Mouse (Mus musculus): ENCODE measurements at regions not wholly inside any gene's neighbourhood (a gene's known extent, or its start where the extent isn't known, plus 50 kb on each side); places are given as distances from the start of the nearest gene placed in this dataset.

GRCm38 (mm10) chr7:74876667-74877066, 322.1 kb upstream of the Slco3a1 start:
- 82% methylated on average over 4 of the region's 4 CpGs for WGBS
- Histone ChIP-seq H3K4me1 (ENCODE audit: control insufficient read depth, insufficient read depth, low read length) (no peaks in the 10 kb centered on the region), H3K27ac (ENCODE audit: insufficient read depth, low read length) (no peak overlapping the region), H3K4me3 (replicated peaks; ENCODE audit: insufficient read depth, low read depth, low read length) (no peak overlapping the region), H3K27me3 (ENCODE audit: control insufficient read depth, insufficient read depth, low read length) (no peaks in the 10 kb centered on the region)
- TF ChIP-seq CTCF (IDR thresholded peaks at IDR 0.05; ENCODE audit: borderline replicate concordance, insufficient read depth, low read depth, low read length), result no peak
- no peak for TF ChIP-seq POLR2A (IDR thresholded peaks at IDR 0.05; ENCODE audit: borderline replicate concordance, insufficient read depth, low read length)
- no peak for DNase-seq

DNA sequence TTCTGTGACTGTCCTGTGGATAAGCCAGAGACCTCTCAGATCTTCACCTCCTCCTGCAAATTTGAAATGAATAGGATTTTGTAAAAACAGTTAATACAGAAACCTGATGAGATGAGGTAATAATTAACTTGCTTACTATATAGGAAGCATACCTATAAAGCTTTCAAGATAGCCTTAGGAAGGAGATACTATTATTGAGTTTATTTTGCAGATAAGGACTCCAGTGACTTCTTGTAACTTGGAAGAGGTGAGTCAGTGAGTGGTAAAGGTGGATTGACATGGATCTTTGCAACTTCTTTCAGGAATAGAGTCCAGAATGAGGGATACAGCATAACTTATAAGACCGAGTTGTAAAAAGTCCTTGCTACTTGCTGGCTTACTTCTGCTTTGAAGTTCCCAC, 315.7 kb upstream of the Slco3a1 start:
- TF ChIP-seq POLR2A (IDR thresholded peaks at IDR 0.05; ENCODE audit: borderline replicate concordance, insufficient read depth, low read length) (no peak), CTCF (IDR thresholded peaks at IDR 0.05; ENCODE audit: borderline replicate concordance, insufficient read depth, low read depth, low read length) (no peak)
- WGBS, result 100% methylated on average over 1 of the region's 1 CpGs
- DNase-seq, result no peak

DNA sequence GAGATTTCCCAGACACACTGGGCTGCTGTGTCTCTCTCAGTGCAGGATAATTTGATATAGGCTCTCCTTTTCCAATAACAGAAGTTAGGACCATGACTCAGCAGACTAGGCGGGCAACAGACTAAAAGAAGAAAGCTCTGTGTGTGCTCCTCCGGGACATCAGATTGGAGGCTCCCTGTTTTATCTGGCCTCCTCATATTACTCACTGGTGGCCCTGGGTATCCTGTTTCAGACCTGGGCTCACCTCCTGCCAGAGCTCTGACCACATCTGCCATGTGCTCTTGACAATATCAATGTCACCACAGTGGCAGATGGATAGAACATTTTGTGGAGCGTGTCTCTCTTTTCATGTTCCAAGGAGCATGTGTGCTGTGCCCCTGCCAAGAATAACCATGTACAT, 308.1 kb upstream of the Slco3a1 start:
- no peaks in the 10 kb centered on the region for H3K4me1 ChIP-seq (ENCODE audit: control insufficient read depth, insufficient read depth, low read length)
- no peak for TF ChIP-seq POLR2A (IDR thresholded peaks at IDR 0.05; ENCODE audit: borderline replicate concordance, insufficient read depth, low read length)
- no peak for TF ChIP-seq CTCF (IDR thresholded peaks at IDR 0.05; ENCODE audit: borderline replicate concordance, insufficient read depth, low read depth, low read length)
- no peak overlapping the region for H3K27ac ChIP-seq (ENCODE audit: insufficient read depth, low read length)
- DNase-seq, result no peak
- 50% methylated on average over 3 of the region's 3 CpGs for WGBS
- no peaks in the 10 kb centered on the region for H3K27me3 ChIP-seq (ENCODE audit: control insufficient read depth, insufficient read depth, low read length)
- no peak overlapping the region for H3K4me3 ChIP-seq (replicated peaks; ENCODE audit: insufficient read depth, low read depth, low read length)

More for the DNA sequence above, 315.7 kb upstream of the Slco3a1 start:
- no peaks in the 10 kb centered on the region for H3K4me1 ChIP-seq (ENCODE audit: control insufficient read depth, insufficient read depth, low read length)
- no peak overlapping the region for H3K27ac ChIP-seq (ENCODE audit: insufficient read depth, low read length)
- H3K4me3 ChIP-seq (replicated peaks; ENCODE audit: insufficient read depth, low read depth, low read length), result no peak overlapping the region
- H3K27me3 ChIP-seq (ENCODE audit: control insufficient read depth, insufficient read depth, low read length), result no peaks in the 10 kb centered on the region

GRCm38 (mm10) chr7:74844306-74844929, 289.8 kb upstream of the Slco3a1 start:
- TF ChIP-seq CTCF (IDR thresholded peaks at IDR 0.05; ENCODE audit: borderline replicate concordance, insufficient read depth, low read depth, low read length) (no peak), POLR2A (IDR thresholded peaks at IDR 0.05; ENCODE audit: borderline replicate concordance, insufficient read depth, low read length) (no peak)
- Histone ChIP-seq H3K4me3 (replicated peaks; ENCODE audit: insufficient read depth, low read depth, low read length) (no peak overlapping the region), H3K27me3 (ENCODE audit: control insufficient read depth, insufficient read depth, low read length) (no peaks in the 10 kb centered on the region), H3K4me1 (ENCODE audit: control insufficient read depth, insufficient read depth, low read length) (no peaks in the 10 kb centered on the region), H3K27ac (ENCODE audit: insufficient read depth, low read length) (no peak overlapping the region)
- DNase-seq, result no peak
- 32% methylated on average over 6 of the region's 6 CpGs for WGBS

GRCm38 (mm10) chr7:74823286-74823685, 268.7 kb upstream of the Slco3a1 start:
- WGBS, result 80% methylated on average over 2 of the region's 2 CpGs
- Histone ChIP-seq H3K27me3 (ENCODE audit: control insufficient read depth, insufficient read depth, low read length) (no peaks in the 10 kb centered on the region), H3K27ac (ENCODE audit: insufficient read depth, low read length) (no peak overlapping the region), H3K4me3 (replicated peaks; ENCODE audit: insufficient read depth, low read depth, low read length) (no peak overlapping the region), H3K4me1 (ENCODE audit: control insufficient read depth, insufficient read depth, low read length) (no peaks in the 10 kb centered on the region)
- no peak for DNase-seq
- TF ChIP-seq CTCF (IDR thresholded peaks at IDR 0.05; ENCODE audit: borderline replicate concordance, insufficient read depth, low read depth, low read length) (no peak), POLR2A (IDR thresholded peaks at IDR 0.05; ENCODE audit: borderline replicate concordance, insufficient read depth, low read length) (no peak)

- Histone ChIP-seq H3K27me3 (ENCODE audit: control insufficient read depth, insufficient read depth, low read length) (no peaks in the 10 kb centered on the region), H3K4me3 (replicated peaks; ENCODE audit: insufficient read depth, low read depth, low read length) (no peak overlapping the region), H3K4me1 (ENCODE audit: control insufficient read depth, insufficient read depth, low read length) (no peaks in the 10 kb centered on the region), H3K27ac (ENCODE audit: insufficient read depth, low read length) (no peak overlapping the region)
- WGBS, result 81% methylated on average over 1 of the region's 1 CpGs
- DNase-seq, result no peak
- TF ChIP-seq CTCF (IDR thresholded peaks at IDR 0.05; ENCODE audit: borderline replicate concordance, insufficient read depth, low read depth, low read length) (no peak), POLR2A (IDR thresholded peaks at IDR 0.05; ENCODE audit: borderline replicate concordance, insufficient read depth, low read length) (no peak)
These were observed 238.7 kb upstream of the Slco3a1 start for GRCm38 (mm10) chr7:74793241-74793640.

- Histone ChIP-seq H3K27me3 (ENCODE audit: control insufficient read depth, insufficient read depth, low read length) (no peaks in the 10 kb centered on the region), H3K4me3 (replicated peaks; ENCODE audit: insufficient read depth, low read depth, low read length) (no peak overlapping the region), H3K4me1 (ENCODE audit: control insufficient read depth, insufficient read depth, low read length) (no peaks in the 10 kb centered on the region), H3K27ac (ENCODE audit: insufficient read depth, low read length) (no peak overlapping the region)
- WGBS, result 67% methylated on average over 1 of the region's 1 CpGs
- DNase-seq, result no peak
- no peak for TF ChIP-seq CTCF (IDR thresholded peaks at IDR 0.05; ENCODE audit: borderline replicate concordance, insufficient read depth, low read depth, low read length)
- TF ChIP-seq POLR2A (IDR thresholded peaks at IDR 0.05; ENCODE audit: borderline replicate concordance, insufficient read depth, low read length), result no peak
These were observed 234.1 kb upstream of the Slco3a1 start for GRCm38 (mm10) chr7:74788696-74789095.
